Mouse (Mus musculus) midbrain, postnatal 0 days (tissue): ENCODE results near the gene Hps4. TPM values are rescaled to one million over a fixed set of nuclear protein-coding genes. Genes with fewer than 3 reads are reported as not detected.

Experiments
- ATAC-seq: fragments of 200-750 bp; cut with Nextera tagmentation; 2 replicates; pipeline ENCODE4 v1.8.0; 2017; ENCODE audit warnings: moderate number of reproducible peaks, mild to moderate bottlenecking, moderate TSS enrichment, moderate library complexity; ENCODE audit not compliant: low FRiP score
- DNase-seq: peaks from one replicate; pipeline ENCODE4 v3.0.0-alpha.2; 2015; ENCODE audit warnings: low spot score
- H3K27ac ChIP-seq: fragments of 300-500 bp; sonication (generic); 2 replicates; pipeline ENCODE4 v1.5.1; 2014; ENCODE audit warnings: low read depth, mild to moderate bottlenecking, low read length, mixed read lengths
- H3K27me3 ChIP-seq: fragments of 300-500 bp; sonication (generic); 2 replicates; pipeline ENCODE4 v1.6.1; 2014; ENCODE audit warnings: low read length, control low read depth, mixed read lengths; ENCODE audit not compliant: insufficient read depth
- H3K36me3 ChIP-seq: fragments of 300-500 bp; sonication (generic); 2 replicates; pipeline ENCODE4 v1.6.1; 2014; ENCODE audit warnings: low read length, control low read depth, mixed read lengths; ENCODE audit not compliant: insufficient read depth
- H3K4me1 ChIP-seq: fragments of 300-500 bp; sonication (generic); 2 replicates; pipeline ENCODE4 v1.6.1; 2014; ENCODE audit warnings: mild to moderate bottlenecking, control low read depth, antibody characterized with exemption, low read length, mixed read lengths; ENCODE audit not compliant: insufficient read depth
- H3K4me2 ChIP-seq: fragments of 300-500 bp; sonication (generic); 2 replicates; pipeline ENCODE4 v1.6.1; 2014; ENCODE audit warnings: low read depth, mild to moderate bottlenecking, low read length, mixed read lengths; ENCODE audit not compliant: poor library complexity, severe bottlenecking
- H3K4me3 ChIP-seq: fragments of 300-500 bp; sonication (generic); 2 replicates; pipeline ENCODE4 v1.5.1; 2014; ENCODE audit warnings: low read depth, mild to moderate bottlenecking, low read length, moderate library complexity
- H3K9ac ChIP-seq: fragments of 300-500 bp; sonication (generic); replicated peaks from 2 replicates; pipeline ENCODE4 v1.6.1; 2014; ENCODE audit warnings: mild to moderate bottlenecking, low read length, moderate library complexity, mixed read lengths; ENCODE audit not compliant: poor library complexity, severe bottlenecking
- H3K9me3 ChIP-seq: fragments of 300-500 bp; sonication (generic); 2 replicates; pipeline ENCODE4 v1.6.1; 2016; ENCODE audit warnings: low read length, control low read depth
- CTCF ChIP-seq: IDR thresholded peaks from 2 replicates; pipeline ENCODE4 v1.5.1; 2016; ENCODE audit warnings: antibody characterized with exemption, mild to moderate bottlenecking
- WGBS: fragments of 180-500 bp; shearing (Covaris S2); extraction: QIAGEN DNeasy Blood & Tissue Kit; methylation state at CpG from one replicate; pipeline ENCODE4 v1.1.7; 2014; 5-methylcytosine and 5-hydroxymethylcytosine counted together
- polyA plus RNA-seq: library from polyadenylated mRNA; unstranded; fragments of >200 nt; fragmentation: Nextera tagmentation; extraction: Ambion mirVana; gene quantifications from 2 replicates; pipeline ENCODE4 v1.2.1, GENCODE M21; 2015
- total RNA-seq: library from RNA; depleted of rRNA; stranded (reverse); fragments of >200 nt; gene quantifications from 2 replicates; pipeline ENCODE4 v1.2.3, GENCODE M21; 2014; rRNA removed

Gene Hps4
- 34.9 and 41.1 TPM in 2 replicates for total RNA-seq
- 36.1 and 36.4 TPM in 2 replicates for polyA plus RNA-seq

DNA sequence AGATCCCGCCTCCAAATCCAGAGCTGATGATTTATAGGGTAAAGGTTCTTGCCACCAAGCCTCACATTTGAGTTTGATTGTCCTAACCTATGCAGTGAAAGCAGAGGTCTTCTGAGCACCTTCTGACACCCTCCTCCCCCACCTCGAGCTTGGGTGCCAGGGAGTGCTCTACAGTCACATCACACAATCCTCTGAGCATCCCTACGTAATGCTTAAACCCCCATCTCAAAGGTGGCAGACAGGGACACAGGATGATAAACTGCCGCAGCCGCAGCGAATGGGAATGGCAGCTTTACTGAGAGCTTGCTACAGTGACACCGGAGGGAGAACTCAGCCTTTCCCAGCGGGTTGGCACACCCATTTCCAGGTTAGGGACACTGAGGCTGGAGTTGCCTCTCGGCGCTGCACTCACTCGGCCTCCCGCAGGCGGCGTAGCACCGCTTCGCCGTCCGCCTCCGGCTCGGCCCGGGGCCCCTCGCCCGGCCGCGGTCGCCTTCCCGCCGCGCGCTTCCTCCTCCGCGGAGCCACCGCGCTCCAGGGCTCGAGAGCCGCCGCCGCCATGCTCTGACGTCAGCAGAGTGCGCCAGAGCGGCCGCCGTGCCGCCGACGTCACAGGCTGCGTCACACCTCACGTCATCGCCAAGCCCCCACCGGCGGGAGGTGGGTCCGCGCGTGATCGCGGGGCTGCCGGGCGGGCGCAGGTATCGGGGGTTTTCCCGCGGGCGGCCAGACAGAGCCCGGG is at the start of gene Hps4, which contains the start of gene Srrd:
TSS of gene Hps4 (plus strand) at position 621 of the 742 bp plus-strand sequence.
TSS of gene Srrd (minus strand) at position 578 of the 742 bp plus-strand sequence.
- H3K27ac ChIP-seq, result peak within 1 kb of the TSS; percentile 70
- WGBS, result 2% methylated on average over 48 of the region's 64 CpGs
- peak within 1 kb of the TSS; percentile 82 for H3K9ac ChIP-seq
- no peaks in the 10 kb centered on the region for H3K27me3 ChIP-seq
- no peaks in the 10 kb centered on the region for H3K9me3 ChIP-seq
- H3K4me2 ChIP-seq, result peak within 1 kb of the TSS; percentile 85
- no peak for TF ChIP-seq CTCF
- ATAC-seq, result peak; percentile 83
- H3K36me3 ChIP-seq, result peaks cover 35% of the 10 kb centered on the region
- H3K4me3 ChIP-seq, result peak within 1 kb of the TSS; percentile 86
- DNase-seq, result peak; percentile 89
- peaks cover 10% of the 10 kb centered on the region; the same call in 1 of the 2 replicates for H3K4me1 ChIP-seq

DNA sequence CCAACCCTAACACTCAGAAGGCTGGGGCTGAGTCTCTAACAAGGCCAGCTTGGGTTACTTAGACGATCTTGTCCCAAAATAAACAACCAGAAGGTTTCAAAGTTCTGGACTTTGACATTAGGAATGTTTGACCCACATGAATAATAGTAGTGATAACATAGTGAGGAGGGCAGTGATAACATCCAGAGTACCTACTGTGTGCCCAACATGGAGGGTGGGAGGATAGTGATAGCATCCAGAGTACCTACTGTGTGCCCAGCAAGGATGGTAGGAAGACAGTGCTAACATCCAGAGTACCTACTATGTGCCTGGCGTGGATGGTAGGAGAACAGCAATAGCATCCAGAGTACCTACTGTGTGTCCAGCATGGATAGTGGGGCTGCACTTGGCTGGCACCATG is 49.1 kb upstream of the Hps4 start:
- Histone ChIP-seq H3K27ac (no peak overlapping the region), H3K27me3 (no peaks in the 10 kb centered on the region), H3K4me2 (no peak overlapping the region), H3K9ac (no peak overlapping the region), H3K4me1 (no peaks in the 10 kb centered on the region), H3K4me3 (no peak overlapping the region), H3K9me3 (no peaks in the 10 kb centered on the region), H3K36me3 (no peaks in the 10 kb centered on the region)
- TF ChIP-seq CTCF, result no peak
- DNase-seq (no peak), ATAC-seq (no peak)
- 88% methylated on average over 2 of the region's 2 CpGs for WGBS

DNA sequence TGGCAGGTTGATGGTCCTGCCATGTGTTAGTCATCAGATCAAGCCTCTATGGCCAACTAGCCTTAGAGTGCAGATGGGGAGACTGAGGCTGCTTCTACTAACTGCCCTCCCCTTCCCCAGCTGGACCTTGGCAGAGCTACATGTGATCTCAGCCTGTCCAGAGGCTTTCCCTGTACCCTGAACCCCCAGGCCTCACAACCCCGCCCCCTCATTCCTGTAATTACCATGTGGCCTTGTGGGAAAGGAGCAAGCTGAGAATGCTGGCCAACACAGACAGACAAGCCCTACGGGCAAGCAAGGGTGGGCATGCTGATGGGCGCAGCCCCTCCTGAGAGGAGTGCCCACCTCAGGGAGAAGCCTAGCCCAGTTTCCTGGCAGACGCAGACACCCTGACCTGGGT is 48.2 kb upstream of the Hps4 start:
- Histone ChIP-seq H3K9me3 (no peaks in the 10 kb centered on the region), H3K4me1 (no peaks in the 10 kb centered on the region), H3K27ac (no peak overlapping the region), H3K4me3 (no peak overlapping the region), H3K9ac (no peak overlapping the region), H3K4me2 (no peak overlapping the region), H3K36me3 (no peaks in the 10 kb centered on the region), H3K27me3 (no peaks in the 10 kb centered on the region)
- DNase-seq (no peak), ATAC-seq (no peak)
- no peak for TF ChIP-seq CTCF
- 63% methylated on average over 4 of the region's 4 CpGs for WGBS

DNA sequence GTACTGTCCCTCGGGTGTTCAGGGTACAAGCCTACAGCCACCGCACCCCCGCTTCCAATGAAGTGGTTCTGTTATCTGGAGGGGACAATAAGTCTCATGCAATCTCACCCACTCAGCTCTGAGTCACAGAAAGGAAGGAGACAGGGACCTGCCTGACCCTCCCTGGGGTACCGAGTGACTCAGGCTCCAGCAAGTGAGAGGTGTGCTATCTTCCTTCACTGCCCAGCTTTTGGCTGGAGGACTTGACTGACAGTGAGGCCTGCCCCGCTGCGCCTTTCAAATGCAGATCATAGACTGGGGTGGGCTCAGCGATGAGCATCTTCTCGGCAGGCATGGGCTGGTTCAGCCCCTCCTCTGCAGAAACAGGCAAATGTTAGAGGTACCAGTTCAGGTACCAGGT is 47.7 kb upstream of the Hps4 start:
- Histone ChIP-seq H3K27ac (no peak overlapping the region), H3K4me2 (no peak overlapping the region), H3K27me3 (no peaks in the 10 kb centered on the region), H3K36me3 (no peaks in the 10 kb centered on the region), H3K4me1 (no peaks in the 10 kb centered on the region), H3K9ac (no peak overlapping the region), H3K4me3 (no peak overlapping the region), H3K9me3 (no peaks in the 10 kb centered on the region)
- WGBS, result 38% methylated on average over 8 of the region's 8 CpGs
- TF ChIP-seq CTCF, result no peak
- DNase-seq (no peak), ATAC-seq (no peak)

DNA sequence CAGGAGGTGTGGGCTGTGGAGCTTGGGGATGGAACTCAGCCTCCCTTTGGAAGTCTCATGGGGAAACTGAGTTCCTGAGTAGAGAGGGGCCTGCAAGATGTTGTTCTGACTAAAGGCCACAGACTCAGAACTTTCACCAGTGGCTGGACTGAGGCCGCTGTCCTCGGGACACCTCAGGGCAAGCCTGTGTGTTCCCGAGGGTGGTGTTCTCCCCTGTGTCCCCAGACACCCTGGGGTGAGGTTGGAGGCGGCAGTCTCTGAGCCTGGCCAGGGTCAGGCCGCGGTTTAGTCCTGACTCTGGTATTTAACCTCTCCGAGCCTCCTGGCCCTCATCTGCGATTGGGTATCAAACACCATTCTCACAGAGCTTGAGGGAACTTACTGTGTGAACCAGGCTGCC is 47.3 kb upstream of the Hps4 start:
- no peak overlapping the region for H3K9ac ChIP-seq
- ATAC-seq, result no peak
- no peaks in the 10 kb centered on the region for H3K36me3 ChIP-seq
- H3K27me3 ChIP-seq, result no peaks in the 10 kb centered on the region
- TF ChIP-seq CTCF, result no peak
- H3K9me3 ChIP-seq, result no peaks in the 10 kb centered on the region
- no peak overlapping the region for H3K4me2 ChIP-seq
- DNase-seq, result no peak
- 57% methylated on average over 8 of the region's 8 CpGs for WGBS
- H3K4me3 ChIP-seq, result no peak overlapping the region
- H3K27ac ChIP-seq, result no peak overlapping the region
- no peaks in the 10 kb centered on the region for H3K4me1 ChIP-seq

DNA sequence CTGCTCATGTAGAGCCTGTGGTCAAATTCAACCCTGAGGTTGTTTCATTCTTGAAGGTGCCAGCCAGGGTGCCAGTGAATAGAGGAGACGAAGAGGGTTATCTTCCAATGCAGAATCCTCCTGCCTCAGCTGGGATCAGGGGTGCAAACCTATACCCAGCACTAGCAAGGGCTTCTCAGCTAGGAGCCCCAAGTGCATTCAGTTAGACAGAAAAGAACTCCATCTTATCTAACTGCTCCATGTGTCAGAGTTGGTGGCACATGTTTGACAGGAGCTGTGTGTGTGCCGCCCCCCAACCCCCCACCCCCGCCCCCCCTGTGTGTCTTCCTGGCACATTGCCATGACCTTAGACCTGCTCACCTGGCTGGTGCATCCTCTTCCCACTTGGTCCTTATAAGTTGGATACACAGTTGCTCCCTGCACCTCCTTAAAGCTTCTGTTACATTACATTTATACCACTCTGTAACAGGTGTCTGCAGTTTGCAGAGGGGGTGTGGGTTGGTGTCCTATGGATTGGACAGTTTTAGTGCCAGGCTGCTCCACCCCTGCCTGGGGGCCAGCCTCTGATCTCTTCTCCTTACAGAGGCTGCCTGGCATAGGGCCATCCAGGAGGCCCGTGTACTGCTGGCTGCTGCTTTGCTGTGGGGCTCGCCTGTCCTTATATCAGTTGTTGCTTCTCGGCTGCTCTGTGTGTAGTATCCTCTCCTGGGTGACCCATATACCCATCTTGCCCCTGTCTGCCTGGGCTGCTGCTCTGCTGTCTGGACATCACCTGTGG is 46.3 kb upstream of the Hps4 start:
- DNase-seq, result no peak
- H3K4me2 ChIP-seq, result no peak overlapping the region
- 65% methylated on average over 6 of the region's 6 CpGs for WGBS
- H3K27ac ChIP-seq, result no peak overlapping the region
- no peak overlapping the region for H3K9ac ChIP-seq
- no peak for ATAC-seq
- H3K9me3 ChIP-seq, result no peaks in the 10 kb centered on the region
- H3K4me3 ChIP-seq, result no peak overlapping the region
- H3K4me1 ChIP-seq, result no peaks in the 10 kb centered on the region
- TF ChIP-seq CTCF, result no peak
- H3K36me3 ChIP-seq, result no peaks in the 10 kb centered on the region
- H3K27me3 ChIP-seq, result no peaks in the 10 kb centered on the region
